Mouse (Mus musculus) megakaryocyte, embryonic 14.5 days (primary cell): ENCODE measurements around the gene Gpatch2l. TPM values are rescaled to one million over a fixed set of nuclear protein-coding genes. Genes with fewer than 3 reads are reported as not detected.

ENCODE experiments used
- H3K27me3 ChIP-seq: replicated peaks from 2 replicates; pipeline ENCODE3; 2012; ENCODE audit warnings: inconsistent platforms
- H3K36me3 ChIP-seq: replicated peaks from 2 replicates; pipeline ENCODE3; 2012; ENCODE audit warnings: low read length, inconsistent platforms, mixed read lengths
- H3K4me1 ChIP-seq: 2 replicates; pipeline ENCODE4 v1.6.1; 2012; ENCODE audit warnings: inconsistent platforms
- H3K4me3 ChIP-seq: replicated peaks from 2 replicates; pipeline ENCODE3; 2012; ENCODE audit warnings: moderate library complexity, mild to moderate bottlenecking, inconsistent platforms
- H3K9me3 ChIP-seq: 2 replicates; pipeline ENCODE4 v1.6.1; 2012; ENCODE audit warnings: inconsistent platforms
- FLI1 ChIP-seq: IDR thresholded peaks from 2 replicates; pipeline ENCODE4 v1.6.1; 2012; ENCODE audit warnings: low read length, inconsistent platforms, mixed read lengths
- GATA1 ChIP-seq: IDR thresholded peaks from 3 replicates; pipeline ENCODE4 v1.6.1; 2012; ENCODE audit warnings: mixed read lengths, low read length, inconsistent platforms, borderline replicate concordance
- polyA plus RNA-seq: library from polyadenylated mRNA; stranded (reverse); fragments of >175 nt; gene quantifications from 2 replicates; pipeline ENCODE4 v1.2.3, GENCODE M21; 2012; ENCODE audit warnings: low replicate concordance; ENCODE audit not compliant: insufficient read depth

Gpatch2l gene
- polyA plus RNA-seq, 1 experiment, result 2.9 TPM

DNA sequence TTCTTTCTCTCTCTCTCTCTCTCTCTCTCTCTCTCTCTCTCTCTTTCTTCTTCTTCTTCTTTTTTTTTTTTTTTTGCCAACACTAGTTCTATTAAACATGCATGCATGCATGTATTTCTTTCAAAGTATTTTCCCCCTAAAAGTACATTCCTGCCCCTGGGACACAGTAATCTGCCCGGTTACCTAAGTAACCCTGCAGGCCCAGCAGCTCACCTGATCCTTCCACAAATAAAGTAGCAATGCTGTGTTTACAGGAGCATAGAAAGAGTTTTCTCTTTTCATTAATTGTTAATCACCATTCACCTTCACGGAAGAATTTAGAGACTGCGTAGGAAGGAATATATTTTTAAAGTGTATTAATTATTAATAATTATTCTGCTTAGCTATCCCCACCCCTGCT is 34.1 kb downstream of the Gpatch2l start:
- Histone ChIP-seq H3K4me1 (peaks cover 3% of the 10 kb centered on the region; the same call in 1 of the 2 replicates), H3K36me3 (peaks cover 88% of the 10 kb centered on the region), H3K9me3 (no peaks in the 10 kb centered on the region), H3K4me3 (no peak overlapping the region), H3K27me3 (no peaks in the 10 kb centered on the region)
- TF ChIP-seq GATA1 (no peak), FLI1 (no peak)

DNA sequence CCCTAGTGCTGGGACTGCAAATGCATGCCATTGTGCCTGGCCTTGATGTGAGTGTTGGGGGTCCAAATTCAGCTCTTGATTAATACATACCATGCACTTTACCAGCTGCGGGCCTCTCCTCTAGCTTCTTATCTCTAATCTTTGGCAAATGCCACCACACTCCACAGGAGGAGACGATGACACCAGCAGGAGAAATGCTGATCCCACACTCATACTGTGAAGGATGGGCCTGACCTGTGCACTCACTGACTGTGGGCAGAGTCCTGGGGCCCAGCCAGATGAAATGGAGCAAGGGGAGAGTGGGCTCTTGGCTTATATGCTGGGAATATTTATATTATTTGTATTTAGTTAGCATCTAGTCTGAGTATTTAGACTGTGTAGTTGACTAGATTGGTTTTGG is 34.8 kb downstream of the Gpatch2l start:
- peaks cover 3% of the 10 kb centered on the region; the same call in 1 of the 2 replicates for H3K4me1 ChIP-seq
- peaks cover 88% of the 10 kb centered on the region for H3K36me3 ChIP-seq
- no peaks in the 10 kb centered on the region for H3K27me3 ChIP-seq
- no peak overlapping the region for H3K4me3 ChIP-seq
- no peaks in the 10 kb centered on the region for H3K9me3 ChIP-seq
- TF ChIP-seq FLI1, result no peak
- no peak for TF ChIP-seq GATA1

- Histone ChIP-seq H3K27me3 (no peaks in the 10 kb centered on the region), H3K4me3 (no peak overlapping the region), H3K9me3 (no peaks in the 10 kb centered on the region), H3K36me3 (peaks cover 86% of the 10 kb centered on the region), H3K4me1 (peaks cover 3% of the 10 kb centered on the region; the same call in 1 of the 2 replicates)
- TF ChIP-seq GATA1, result no peak
- no peak for TF ChIP-seq FLI1
These were observed 35.2 kb downstream of the Gpatch2l start for GRCm38 (mm10) chr12:86276895-86277294.

- no peaks in the 10 kb centered on the region for H3K27me3 ChIP-seq
- H3K9me3 ChIP-seq, result no peaks in the 10 kb centered on the region
- H3K36me3 ChIP-seq, result peaks cover 85% of the 10 kb centered on the region
- TF ChIP-seq GATA1, result no peak
- no peak for TF ChIP-seq FLI1
- peaks cover 3% of the 10 kb centered on the region; the same call in 1 of the 2 replicates for H3K4me1 ChIP-seq
- H3K4me3 ChIP-seq, result no peak overlapping the region
These were observed 38.3 kb downstream of the Gpatch2l start for GRCm38 (mm10) chr12:86280000-86280399.

- Histone ChIP-seq H3K9me3 (no peaks in the 10 kb centered on the region), H3K36me3 (peaks cover 91% of the 10 kb centered on the region), H3K4me3 (no peak overlapping the region)
These were observed 44.0 kb downstream of the Gpatch2l start for GRCm38 (mm10) chr12:86285704-86286103.

GRCm38 (mm10) chr12:86297450-86297849 is 55.8 kb downstream of the Gpatch2l start:
- peaks cover 9% of the 10 kb centered on the region for H3K36me3 ChIP-seq
- TF ChIP-seq FLI1 (no peak), GATA1 (no peak)
- H3K9me3 ChIP-seq, result peaks cover 3% of the 10 kb centered on the region; the same call in 1 of the 2 replicates
- no peaks in the 10 kb centered on the region for H3K4me1 ChIP-seq
- no peak overlapping the region for H3K4me3 ChIP-seq
- peaks cover 4% of the 10 kb centered on the region for H3K27me3 ChIP-seq

More at GRCm38 (mm10) chr12:86285704-86286103, 44.0 kb downstream of the Gpatch2l start:
- no peak for TF ChIP-seq GATA1
- TF ChIP-seq FLI1, result no peak
- Histone ChIP-seq H3K27me3 (no peaks in the 10 kb centered on the region), H3K4me1 (peaks cover 4% of the 10 kb centered on the region; the same call in 1 of the 2 replicates)

GRCm38 (mm10) chr12:86302973-86303372 is 61.3 kb downstream of the Gpatch2l start:
- Histone ChIP-seq H3K4me1 (peaks cover 12% of the 10 kb centered on the region), H3K9me3 (no peaks in the 10 kb centered on the region), H3K36me3 (no peaks in the 10 kb centered on the region), H3K27me3 (peaks cover 12% of the 10 kb centered on the region), H3K4me3 (no peak overlapping the region)
- no peak for TF ChIP-seq GATA1
- TF ChIP-seq FLI1, result no peak

GRCm38 (mm10) chr12:86305045-86305444 is 63.4 kb downstream of the Gpatch2l start:
- H3K4me3 ChIP-seq, result peak overlapping the region; percentile 87
- peaks cover 8% of the 10 kb centered on the region for H3K27me3 ChIP-seq
- no peaks in the 10 kb centered on the region for H3K9me3 ChIP-seq
- H3K36me3 ChIP-seq, result no peaks in the 10 kb centered on the region
- peaks cover 22% of the 10 kb centered on the region for H3K4me1 ChIP-seq
- TF ChIP-seq FLI1, result no peak
- no peak for TF ChIP-seq GATA1

DNA sequence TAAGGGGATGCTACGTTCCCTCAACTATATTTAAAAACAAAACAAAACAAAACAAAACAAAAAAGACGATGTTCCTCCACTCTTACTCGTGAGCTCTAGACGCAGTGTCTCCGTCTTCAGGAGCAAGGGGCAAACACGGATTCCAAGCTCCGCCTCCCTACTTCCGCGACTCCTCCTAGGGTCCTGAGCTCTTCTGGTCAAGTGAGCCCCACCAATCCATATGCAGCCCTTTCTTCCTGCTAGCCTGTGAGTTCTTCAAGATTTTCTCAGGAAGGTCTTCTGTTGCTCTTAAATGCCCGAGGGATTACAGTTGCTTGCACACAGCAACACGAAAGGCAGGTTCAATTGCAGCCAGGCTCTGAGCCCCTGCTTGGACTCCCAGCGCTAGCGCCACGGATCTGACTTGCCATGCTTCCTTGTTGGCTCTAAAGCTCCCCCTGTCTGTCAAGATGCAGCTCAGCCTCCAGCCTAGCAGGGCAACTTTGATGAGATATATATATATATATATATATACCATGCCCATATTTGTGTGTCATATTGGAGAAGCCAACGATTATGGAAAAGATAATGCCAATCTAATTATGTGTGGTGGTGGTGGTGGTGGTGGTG is 64.1 kb downstream of the Gpatch2l start:
- Histone ChIP-seq H3K4me3 (peak overlapping the region; percentile 87), H3K4me1 (peaks cover 25% of the 10 kb centered on the region), H3K36me3 (no peaks in the 10 kb centered on the region), H3K9me3 (no peaks in the 10 kb centered on the region), H3K27me3 (peaks cover 8% of the 10 kb centered on the region)
- TF ChIP-seq FLI1, result no peak
- TF ChIP-seq GATA1, result no peak

DNA sequence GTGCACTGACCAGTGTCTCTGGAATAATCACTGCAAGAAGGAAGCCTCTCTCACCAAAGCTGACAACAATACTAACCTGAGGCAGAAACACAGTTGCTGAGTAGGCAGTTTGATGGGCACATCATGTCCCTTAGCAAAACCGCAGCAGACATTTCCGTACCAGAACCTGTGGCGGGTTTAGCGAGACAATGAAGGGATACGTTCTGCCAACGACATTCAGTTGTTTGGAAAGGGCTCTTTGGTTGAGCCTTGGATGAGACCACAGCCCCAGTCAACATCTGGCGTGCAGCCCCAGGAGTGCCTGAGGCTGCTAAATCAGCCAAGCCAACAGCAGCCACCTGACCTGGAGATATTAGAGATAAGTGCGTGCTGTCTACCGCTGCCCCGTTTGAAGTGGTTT is 67.8 kb downstream of the Gpatch2l start:
- no peaks in the 10 kb centered on the region for H3K36me3 ChIP-seq
- H3K4me1 ChIP-seq, result peaks cover 25% of the 10 kb centered on the region
- peaks cover 2% of the 10 kb centered on the region for H3K27me3 ChIP-seq
- H3K9me3 ChIP-seq, result no peaks in the 10 kb centered on the region
- H3K4me3 ChIP-seq, result no peak overlapping the region
- no peak for TF ChIP-seq FLI1
- no peak for TF ChIP-seq GATA1
